Mouse (Mus musculus): ENCODE results near the gene Dgka. TPM values are rescaled to one million over a fixed set of nuclear protein-coding genes. Genes with fewer than 3 reads are reported as not detected.

Gene Dgka
- total RNA-seq (2021): 1 to 10 TPM; 8.2 to 8.5 TPM
- long read RNA-seq, experiment 1, transcript Dgka-201 (24 exons, 2,834 nt): major isoform, 5 of 14 reads
- long read RNA-seq, experiment 1, partial matches to known transcripts: 1 of 14 reads
- long read RNA-seq, experiment 1, other reads (novel, unspliced or antisense): 8 of 14 reads
- long read RNA-seq, experiment 2, partial matches to known transcripts: 1 of 8 reads
- long read RNA-seq, experiment 2, other reads (novel, unspliced or antisense): 4 of 8 reads

DNA sequence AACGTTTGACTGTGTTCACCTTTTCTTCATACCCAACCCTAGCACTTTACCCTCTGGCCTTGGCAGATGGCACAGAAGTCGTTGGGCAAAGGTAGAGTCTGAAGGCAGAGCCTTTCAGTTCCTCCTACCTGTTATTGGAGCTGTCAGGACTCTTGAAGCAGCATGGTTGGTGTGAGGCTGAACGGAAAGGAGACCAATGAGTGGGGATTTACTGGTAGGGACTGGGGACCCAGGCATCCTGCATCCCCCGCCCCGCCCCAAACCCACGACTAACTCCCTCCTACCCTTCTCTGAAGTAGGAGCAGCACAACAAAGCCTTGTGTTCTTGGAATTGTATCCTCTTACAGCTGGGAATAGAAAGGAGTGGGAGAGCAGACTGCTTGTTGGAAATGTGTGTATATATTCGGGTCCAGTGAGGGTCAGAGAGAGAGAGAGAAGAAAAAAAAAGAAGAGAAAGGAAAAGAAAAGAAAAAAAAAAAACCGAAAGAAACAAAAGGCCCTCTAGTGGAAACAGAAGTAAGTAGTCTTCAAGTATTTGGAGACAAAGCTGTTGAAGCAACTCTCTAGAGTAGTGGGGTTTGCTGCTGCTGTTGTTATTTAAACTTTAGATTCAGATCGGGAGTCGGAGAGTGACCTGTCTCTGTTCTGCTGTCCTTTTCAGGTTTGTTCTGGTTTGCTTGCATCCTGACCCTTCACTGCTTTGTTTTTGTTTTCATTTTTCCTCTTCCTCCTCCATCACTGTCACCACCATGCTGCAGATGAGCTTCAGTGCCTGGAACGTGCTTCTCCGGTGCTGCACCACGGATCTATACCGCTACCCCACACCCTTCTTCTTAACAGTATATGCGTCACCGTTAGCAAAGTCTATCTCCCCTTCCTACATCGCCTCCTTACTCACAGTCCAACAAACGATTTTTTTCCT is at the start of gene Dgka:
Dgka (minus strand) TSS at position 176 of the 922 bp plus-strand sequence.
- DNase-seq (ENCODE audit: low spot score in 2 of 2): no peak

GRCm38 (mm10) chr10:128794391-128794790 is 49.7 kb upstream of the Dgka start:
- DNase-seq (ENCODE audit: low spot score in 2 of 2): no peak

DNA sequence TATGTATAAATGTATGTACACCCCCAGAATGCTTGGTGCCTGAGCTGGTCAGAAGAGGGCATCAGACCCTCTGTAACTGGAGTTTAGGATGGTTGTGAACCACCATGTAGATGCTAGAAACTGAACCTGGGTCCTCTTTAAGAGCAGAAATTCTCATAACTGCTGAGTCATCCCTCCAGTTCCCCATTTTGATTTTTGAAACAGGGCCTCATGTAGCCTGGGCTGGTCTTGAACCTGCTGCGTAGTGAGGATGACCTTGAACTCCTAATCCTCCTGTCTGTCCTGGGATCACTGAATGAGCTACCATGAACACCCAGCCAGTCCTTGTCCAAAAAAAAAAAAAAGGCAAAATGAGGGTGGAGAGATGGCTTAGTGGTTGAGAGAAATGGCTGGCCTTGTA is 48.6 kb upstream of the Dgka start:
- DNase-seq (ENCODE audit: low spot score in 2 of 2): no peak

GRCm38 (mm10) chr10:128792041-128792440 is 47.4 kb upstream of the Dgka start:
- no peak for DNase-seq (ENCODE audit: low spot score in 2 of 2)

DNA sequence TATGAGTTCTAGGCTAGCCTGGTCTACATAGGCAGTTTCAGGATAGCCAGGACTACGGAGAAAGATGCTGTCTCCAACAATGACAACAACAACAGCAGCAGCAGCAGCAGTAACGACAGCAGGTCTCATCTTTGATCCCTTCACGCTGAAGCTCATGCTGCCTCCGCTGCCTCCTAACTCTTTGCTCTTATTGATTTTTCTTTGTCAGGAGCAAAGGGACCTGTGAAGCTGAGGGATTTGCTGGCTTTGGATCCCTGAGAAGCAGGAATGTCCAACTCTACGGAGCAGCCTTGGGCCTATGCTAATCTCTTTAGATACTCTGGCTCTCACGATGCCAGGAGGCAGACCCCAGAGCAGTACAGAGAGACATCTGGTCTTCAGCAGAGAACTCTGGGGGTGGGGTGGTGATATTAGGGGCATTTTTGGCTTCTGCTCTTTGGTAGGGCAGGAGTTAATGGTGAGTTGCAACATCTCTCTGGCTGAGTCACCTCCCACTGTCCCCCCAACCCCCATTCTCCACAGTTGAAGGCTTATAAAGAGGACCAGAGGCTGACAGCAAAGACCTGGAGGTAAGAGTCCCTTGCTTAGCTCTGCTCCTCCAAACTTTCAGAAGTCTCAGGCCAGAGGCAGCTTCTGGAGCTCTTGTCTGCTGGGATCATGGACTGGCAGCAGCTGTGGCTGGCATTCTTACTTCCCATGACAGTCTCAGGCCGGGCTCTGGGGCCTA is 45.9 kb upstream of the Dgka start, which contains the start of gene Mmp19:
Mmp19 (plus strand) TSS at position 513 of the 727 bp plus-strand sequence.
- DNase-seq (ENCODE audit: low spot score in 2 of 2): no peak

- DNase-seq (ENCODE audit: low spot score in 2 of 2): no peak
These were observed 35.5 kb upstream of the Dgka start for GRCm38 (mm10) chr10:128780200-128780599.

GRCm38 (mm10) chr10:128779011-128779795 is 34.5 kb upstream of the Dgka start:
- DNase-seq (ENCODE audit: low spot score in 2 of 2): no peak

DNA sequence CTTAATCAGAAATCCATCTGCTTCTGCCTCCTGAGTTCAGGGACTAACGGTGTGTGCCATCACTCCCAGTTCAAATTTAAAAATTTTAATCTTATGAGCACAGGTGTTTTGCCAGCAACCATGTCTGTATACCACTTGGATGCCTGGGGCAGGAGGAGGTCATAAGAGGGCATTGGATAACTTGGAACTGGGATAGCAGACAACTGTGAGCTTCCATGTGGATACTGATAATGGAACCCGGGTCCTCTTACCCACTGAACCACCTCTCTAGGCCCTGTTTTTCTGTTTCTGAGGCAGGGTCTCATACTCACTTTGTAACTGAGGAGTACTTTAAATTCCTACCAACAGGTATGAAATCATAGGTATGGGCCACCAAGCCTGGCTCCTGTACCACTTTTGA is 33.8 kb upstream of the Dgka start:
- DNase-seq (ENCODE audit: low spot score in 2 of 2): no peak

DNA sequence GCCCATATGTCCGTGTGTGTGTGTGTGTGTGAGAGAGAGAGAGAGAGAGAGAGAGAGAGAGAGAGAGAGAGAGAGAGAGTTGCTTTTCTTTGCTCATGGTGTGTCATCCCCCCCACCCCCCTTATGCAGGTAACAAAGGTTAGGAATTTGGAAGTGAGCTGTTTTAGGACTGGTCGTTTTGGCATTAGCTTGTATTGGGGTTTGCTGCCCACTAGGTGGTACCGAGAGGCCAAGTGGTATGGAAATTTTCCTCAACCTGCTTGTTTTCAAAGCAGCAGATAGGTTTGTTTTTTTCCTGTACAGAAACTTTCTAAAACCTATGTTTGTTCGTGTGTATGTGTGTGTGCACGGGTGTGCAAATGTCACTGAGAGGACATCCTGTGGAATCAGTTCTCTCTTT is 29.0 kb upstream of the Dgka start:
- DNase-seq (ENCODE audit: low spot score in 2 of 2): no peak

- no peak for DNase-seq (ENCODE audit: low spot score in 2 of 2)
These were observed 28.2 kb upstream of the Dgka start for GRCm38 (mm10) chr10:128772895-128773294.

GRCm38 (mm10) chr10:128748252-128748864 is 3.7 kb upstream of the Dgka start:
- DNase-seq (ENCODE audit: low spot score in 2 of 2): peak; percentile 68 to 77

GRCm38 (mm10) chr10:128747646-128748251 is 3.1 kb upstream of the Dgka start, which contains the start of gene Pym1:
TSS of gene Pym1 (plus strand) at chr10:128747889.
- peak in 1 of 2 experiments; percentile 27 for DNase-seq (ENCODE audit: low spot score in 2 of 2)

- DNase-seq (ENCODE audit: low spot score in 2 of 2): no peak
These were observed 2.5 kb upstream of the Dgka start for GRCm38 (mm10) chr10:128746972-128747645.

GRCm38 (mm10) chr10:128745946-128746613 is 1.4 kb upstream of the Dgka start:
- no peak for DNase-seq (ENCODE audit: low spot score in 2 of 2)

- DNase-seq (ENCODE audit: low spot score in 2 of 2): no peak
These were observed 444 bp downstream of the Dgka start for GRCm38 (mm10) chr10:128744211-128744610.

DNA sequence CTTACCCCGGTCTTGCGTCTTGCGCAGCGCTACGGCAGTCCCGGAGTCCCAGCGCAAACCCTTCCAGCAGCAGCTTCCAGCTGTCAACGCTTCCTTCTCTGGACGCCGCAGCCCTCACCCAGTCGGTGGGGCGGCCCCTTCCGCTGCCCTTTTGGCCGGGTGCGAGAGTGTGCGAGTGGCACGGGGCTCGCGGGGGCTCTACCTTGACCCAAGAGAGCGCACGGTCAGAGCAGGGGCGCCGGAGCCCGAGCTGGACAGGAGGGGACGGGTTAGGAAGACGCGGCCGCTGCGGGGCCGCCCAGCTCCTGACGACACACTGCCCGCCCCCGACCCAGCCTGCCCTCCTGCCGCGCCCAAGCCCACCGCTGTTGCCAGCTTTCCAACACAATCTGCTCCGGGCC is 864 bp downstream of the Dgka start:
- peak; percentile 33 to 52 for DNase-seq (ENCODE audit: low spot score in 2 of 2)

- DNase-seq (ENCODE audit: low spot score in 2 of 2): no peak
These were observed 1.4 kb downstream of the Dgka start for GRCm38 (mm10) chr10:128743235-128743634.

DNA sequence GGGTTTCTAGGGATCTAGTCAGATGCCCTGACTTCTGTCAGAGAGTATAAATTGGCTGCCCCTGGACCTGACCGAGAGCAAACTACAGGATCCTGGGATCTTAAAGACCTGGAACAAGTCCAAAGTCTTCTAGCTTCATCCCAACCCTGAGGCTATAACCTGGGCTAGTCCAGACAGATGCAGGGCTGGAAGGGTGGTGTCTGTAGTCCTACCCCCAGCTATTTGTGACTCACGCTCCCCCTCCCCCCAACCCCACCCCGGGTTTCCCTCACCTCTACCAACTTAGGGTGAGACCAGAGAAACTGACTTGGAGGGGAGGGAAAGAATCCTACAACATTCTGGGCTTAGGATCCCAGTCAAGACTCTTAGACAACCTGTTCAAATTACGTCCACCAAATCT is 2.0 kb downstream of the Dgka start:
- DNase-seq (ENCODE audit: low spot score in 2 of 2): no peak

- no peak for DNase-seq (ENCODE audit: low spot score in 2 of 2)
These were observed 4.4 kb downstream of the Dgka start for GRCm38 (mm10) chr10:128740296-128740695.
